Mouse (Mus musculus) embryonic facial prominence, embryonic 11.5 days (tissue): ENCODE results near the gene Hoxd12. TPM values are rescaled to one million over a fixed set of nuclear protein-coding genes. Genes with fewer than 3 reads are reported as not detected.

ENCODE experiments used
- ATAC-seq: fragments of 200-750 bp; cut with Nextera tagmentation; replicated peaks from 2 replicates; pipeline ENCODE4 v1.8.0; 2017; ENCODE audit warnings: low read depth; ENCODE audit not compliant: insufficient number of reproducible peaks, low FRiP score, low TSS enrichment
- DNase-seq: peaks from one replicate; pipeline ENCODE4 v3.0.0-alpha.2; 2015; ENCODE audit warnings: low spot score
- H3K27ac ChIP-seq: fragments of 300-500 bp; sonication (generic); replicated peaks from 2 replicates; pipeline ENCODE4 v1.5.1; 2014; ENCODE audit warnings: mild to moderate bottlenecking, low read depth, low read length, control low read depth
- H3K27me3 ChIP-seq: fragments of 300-500 bp; sonication (generic); 2 replicates; pipeline ENCODE4 v1.6.1; 2014; ENCODE audit warnings: mild to moderate bottlenecking, low read length, moderate library complexity, mixed read lengths; ENCODE audit not compliant: control insufficient read depth, insufficient read depth
- H3K36me3 ChIP-seq: fragments of 300-500 bp; sonication (generic); replicated peaks from 2 replicates; pipeline ENCODE4 v1.6.1; 2014; ENCODE audit warnings: low read depth, mild to moderate bottlenecking, low read length, moderate library complexity, mixed read lengths; ENCODE audit not compliant: control insufficient read depth, insufficient read depth
- H3K4me1 ChIP-seq: fragments of 300-500 bp; sonication (generic); 2 replicates; pipeline ENCODE4 v1.6.1; 2014; ENCODE audit warnings: low read length, mixed read lengths; ENCODE audit not compliant: control insufficient read depth, insufficient read depth
- H3K4me2 ChIP-seq: fragments of 300-500 bp; sonication (generic); 2 replicates; pipeline ENCODE4 v1.6.1; 2014; ENCODE audit warnings: low read depth, mild to moderate bottlenecking, control low read depth, low read length, moderate library complexity
- H3K4me3 ChIP-seq: fragments of 300-500 bp; sonication (generic); 2 replicates; pipeline ENCODE4 v1.5.1; 2014; ENCODE audit warnings: low read depth, low read length, control low read depth
- H3K9ac ChIP-seq: fragments of 300-500 bp; sonication (generic); replicated peaks from 2 replicates; pipeline ENCODE4 v1.6.1; 2014; ENCODE audit warnings: mild to moderate bottlenecking, control low read depth, low read length
- H3K9me3 ChIP-seq: fragments of 300-500 bp; sonication (generic); replicated peaks from 2 replicates; pipeline ENCODE4 v1.6.1; 2016; ENCODE audit warnings: mild to moderate bottlenecking, low read length, inconsistent platforms, mixed read lengths; ENCODE audit not compliant: control insufficient read depth
- WGBS: fragments of 180-500 bp; shearing (Covaris S2); extraction: QIAGEN DNeasy Blood & Tissue Kit; methylation state at CpG from one replicate; pipeline ENCODE4 v1.1.7; 2014; 5-methylcytosine and 5-hydroxymethylcytosine counted together
- polyA plus RNA-seq: library from polyadenylated mRNA; unstranded; fragments of >200 nt; fragmentation: Nextera tagmentation; extraction: Ambion mirVana; gene quantifications from 2 replicates; pipeline ENCODE4 v1.2.1, GENCODE M21; 2014

Gene Hoxd12
- polyA plus RNA-seq, 1 experiment from 2014 or later, result not detected

GRCm38 (mm10) chr2:74675666-74676282 lies 961 bp downstream of the Hoxd12 start:
- ATAC-seq (no peak), DNase-seq (no peak)
- no peak overlapping the region for H3K9ac ChIP-seq
- 5% methylated on average over 24 of the region's 24 CpGs for WGBS
- no peaks in the 10 kb centered on the region; the same call in 1 of the 2 replicates for H3K4me1 ChIP-seq
- H3K9me3 ChIP-seq, result no peaks in the 10 kb centered on the region
- H3K4me2 ChIP-seq, result no peak overlapping the region
- H3K36me3 ChIP-seq, result no peaks in the 10 kb centered on the region
- no peak overlapping the region for H3K27ac ChIP-seq
- peaks cover 88% of the 10 kb centered on the region for H3K27me3 ChIP-seq
- H3K4me3 ChIP-seq, result no peak overlapping the region

GRCm38 (mm10) chr2:74676376-74677052 lies 1.7 kb downstream of the Hoxd12 start:
- no peak overlapping the region for H3K27ac ChIP-seq
- no peaks in the 10 kb centered on the region for H3K36me3 ChIP-seq
- H3K27me3 ChIP-seq, result peaks cover 95% of the 10 kb centered on the region
- WGBS, result 2% methylated on average over 9 of the region's 9 CpGs
- DNase-seq, result no peak
- H3K4me2 ChIP-seq, result no peak overlapping the region
- H3K9ac ChIP-seq, result no peak overlapping the region
- H3K4me3 ChIP-seq, result no peak overlapping the region
- no peak for ATAC-seq
- no peaks in the 10 kb centered on the region; the same call in 1 of the 2 replicates for H3K4me1 ChIP-seq
- H3K9me3 ChIP-seq, result no peaks in the 10 kb centered on the region

- no peak overlapping the region for H3K4me2 ChIP-seq
- ATAC-seq (no peak), DNase-seq (no peak)
- no peaks in the 10 kb centered on the region for H3K36me3 ChIP-seq
- H3K27ac ChIP-seq, result no peak overlapping the region
- H3K27me3 ChIP-seq, result peaks cover 96% of the 10 kb centered on the region
- H3K9me3 ChIP-seq, result no peaks in the 10 kb centered on the region
- H3K9ac ChIP-seq, result no peak overlapping the region
- 9% methylated on average over 2 of the region's 2 CpGs for WGBS
- H3K4me1 ChIP-seq, result peaks cover 3% of the 10 kb centered on the region; the same call in 1 of the 2 replicates
- H3K4me3 ChIP-seq, result no peak overlapping the region
These were observed 2.3 kb downstream of the Hoxd12 start for GRCm38 (mm10) chr2:74677106-74677505.

- H3K36me3 ChIP-seq, result no peaks in the 10 kb centered on the region
- ATAC-seq (no peak), DNase-seq (no peak)
- H3K4me2 ChIP-seq, result no peak within 1 kb of the TSS
- peaks cover 4% of the 10 kb centered on the region; the same call in 1 of the 2 replicates for H3K4me1 ChIP-seq
- H3K9ac ChIP-seq, result no peak within 1 kb of the TSS
- no peak within 1 kb of the TSS for H3K27ac ChIP-seq
- WGBS, result 1% methylated on average over 15 of the region's 15 CpGs
- H3K4me3 ChIP-seq, result no peak within 1 kb of the TSS
- H3K27me3 ChIP-seq, result peaks cover 97% of the 10 kb centered on the region
- no peaks in the 10 kb centered on the region for H3K9me3 ChIP-seq
These were observed 4.2 kb downstream of the Hoxd12 start, which contains the start of gene Hoxd11 for GRCm38 (mm10) chr2:74678891-74679595. Gene Hoxd11, plus strand, starts transcription at chr2:74679557.

GRCm38 (mm10) chr2:74679596-74679971 lies 4.8 kb downstream of the Hoxd12 start:
- no peaks in the 10 kb centered on the region for H3K36me3 ChIP-seq
- no peak overlapping the region for H3K27ac ChIP-seq
- peaks cover 4% of the 10 kb centered on the region; the same call in 1 of the 2 replicates for H3K4me1 ChIP-seq
- no peak overlapping the region for H3K4me2 ChIP-seq
- no peak overlapping the region for H3K4me3 ChIP-seq
- H3K9me3 ChIP-seq, result no peaks in the 10 kb centered on the region
- DNase-seq (no peak), ATAC-seq (no peak)
- H3K9ac ChIP-seq, result no peak overlapping the region
- H3K27me3 ChIP-seq, result peaks cover 97% of the 10 kb centered on the region
- WGBS, result under 1% methylated on average over 26 of the region's 26 CpGs

- Histone ChIP-seq H3K4me3 (no peak overlapping the region), H3K27me3 (peaks cover 96% of the 10 kb centered on the region), H3K9me3 (no peaks in the 10 kb centered on the region), H3K4me1 (peaks cover 4% of the 10 kb centered on the region; the same call in 1 of the 2 replicates), H3K27ac (no peak overlapping the region), H3K9ac (no peak overlapping the region), H3K36me3 (no peaks in the 10 kb centered on the region), H3K4me2 (no peak overlapping the region)
- DNase-seq (no peak), ATAC-seq (no peak)
- WGBS, result under 1% methylated on average over 23 of the region's 23 CpGs
These were observed 5.2 kb downstream of the Hoxd12 start for GRCm38 (mm10) chr2:74679980-74680379.

GRCm38 (mm10) chr2:74680561-74681398 lies 6.0 kb downstream of the Hoxd12 start:
- peaks cover 4% of the 10 kb centered on the region; the same call in 1 of the 2 replicates for H3K4me1 ChIP-seq
- under 1% methylated on average over 21 of the region's 21 CpGs for WGBS
- no peak overlapping the region for H3K4me3 ChIP-seq
- no peaks in the 10 kb centered on the region for H3K9me3 ChIP-seq
- no peak for ATAC-seq
- DNase-seq, result no peak
- H3K27ac ChIP-seq, result no peak overlapping the region
- no peak overlapping the region for H3K4me2 ChIP-seq
- H3K27me3 ChIP-seq, result peaks cover 95% of the 10 kb centered on the region
- H3K9ac ChIP-seq, result no peak overlapping the region
- H3K36me3 ChIP-seq, result no peaks in the 10 kb centered on the region
